Mouse (Mus musculus) limb, embryonic 11.5 days (tissue): ENCODE results near the gene Shld2. TPM values are rescaled to one million over a fixed set of nuclear protein-coding genes. Genes with fewer than 3 reads are reported as not detected.

Experiments used
- ATAC-seq: fragments of 200-750 bp; cut with Nextera tagmentation; 2 replicates; pipeline ENCODE4 v1.8.0; 2017; ENCODE audit warnings: low read depth; ENCODE audit not compliant: insufficient number of reproducible peaks, low FRiP score, low TSS enrichment
- DNase-seq: peaks from one replicate; pipeline ENCODE4 v3.0.0-alpha.2; 2015; ENCODE audit warnings: low spot score
- H3K27ac ChIP-seq: fragments of 300-500 bp; sonication (generic); replicated peaks from 2 replicates; pipeline ENCODE4 v1.5.1; 2014; ENCODE audit warnings: low read depth, mild to moderate bottlenecking, low read length
- H3K27me3 ChIP-seq: fragments of 300-500 bp; sonication (generic); 2 replicates; pipeline ENCODE4 v1.6.1; 2014; ENCODE audit warnings: mild to moderate bottlenecking, low read length, mixed read lengths; ENCODE audit not compliant: control insufficient read depth, insufficient read depth
- H3K36me3 ChIP-seq: fragments of 300-500 bp; sonication (generic); 2 replicates; pipeline ENCODE4 v1.6.1; 2014; ENCODE audit warnings: mild to moderate bottlenecking, low read length, moderate library complexity, mixed read lengths; ENCODE audit not compliant: control insufficient read depth, insufficient read depth
- H3K4me1 ChIP-seq: fragments of 300-500 bp; sonication (generic); 2 replicates; pipeline ENCODE4 v1.6.1; 2014; ENCODE audit warnings: low read length, mixed read lengths; ENCODE audit not compliant: control insufficient read depth, insufficient read depth
- H3K4me2 ChIP-seq: fragments of 300-500 bp; sonication (generic); 2 replicates; pipeline ENCODE4 v1.6.1; 2014; ENCODE audit warnings: low read depth, mild to moderate bottlenecking, moderate library complexity; ENCODE audit not compliant: severe bottlenecking
- H3K4me3 ChIP-seq: fragments of 300-500 bp; sonication (generic); 2 replicates; pipeline ENCODE4 v1.5.1; 2014; ENCODE audit warnings: low read depth, low read length
- H3K9ac ChIP-seq: fragments of 300-500 bp; sonication (generic); 2 replicates; pipeline ENCODE4 v1.6.1; 2014; ENCODE audit warnings: mild to moderate bottlenecking, low read length
- H3K9me3 ChIP-seq: fragments of 300-500 bp; sonication (generic); 2 replicates; pipeline ENCODE4 v1.6.1; 2016; ENCODE audit warnings: low read length; ENCODE audit not compliant: control insufficient read depth
- WGBS: fragments of 180-500 bp; shearing (Covaris S2); extraction: QIAGEN DNeasy Blood & Tissue Kit; methylation state at CpG from one replicate; pipeline ENCODE4 v1.1.7; 2014; 5-methylcytosine and 5-hydroxymethylcytosine counted together
- polyA plus RNA-seq: library from polyadenylated mRNA; unstranded; fragments of >200 nt; fragmentation: Nextera tagmentation; extraction: Ambion mirVana; gene quantifications from 2 replicates; pipeline ENCODE4 v1.2.1, GENCODE M21; 2014

Shld2 gene
- polyA plus RNA-seq, 1 experiment from 2014 or later: 12.7 TPM

GRCm38 (mm10) chr14:34232340-34232739 lies 78.0 kb downstream of the Shld2 start:
- H3K9me3 ChIP-seq: no peaks in the 10 kb centered on the region
- no peak overlapping the region for H3K27ac ChIP-seq
- ATAC-seq (no peak), DNase-seq (no peak)
- no peak overlapping the region for H3K9ac ChIP-seq
- no peaks in the 10 kb centered on the region for H3K4me1 ChIP-seq
- no peaks in the 10 kb centered on the region for H3K27me3 ChIP-seq
- H3K4me3 ChIP-seq: no peak overlapping the region
- H3K36me3 ChIP-seq: no peaks in the 10 kb centered on the region
- no peak overlapping the region for H3K4me2 ChIP-seq
- 65% methylated on average over 7 of the region's 7 CpGs for WGBS

DNA sequence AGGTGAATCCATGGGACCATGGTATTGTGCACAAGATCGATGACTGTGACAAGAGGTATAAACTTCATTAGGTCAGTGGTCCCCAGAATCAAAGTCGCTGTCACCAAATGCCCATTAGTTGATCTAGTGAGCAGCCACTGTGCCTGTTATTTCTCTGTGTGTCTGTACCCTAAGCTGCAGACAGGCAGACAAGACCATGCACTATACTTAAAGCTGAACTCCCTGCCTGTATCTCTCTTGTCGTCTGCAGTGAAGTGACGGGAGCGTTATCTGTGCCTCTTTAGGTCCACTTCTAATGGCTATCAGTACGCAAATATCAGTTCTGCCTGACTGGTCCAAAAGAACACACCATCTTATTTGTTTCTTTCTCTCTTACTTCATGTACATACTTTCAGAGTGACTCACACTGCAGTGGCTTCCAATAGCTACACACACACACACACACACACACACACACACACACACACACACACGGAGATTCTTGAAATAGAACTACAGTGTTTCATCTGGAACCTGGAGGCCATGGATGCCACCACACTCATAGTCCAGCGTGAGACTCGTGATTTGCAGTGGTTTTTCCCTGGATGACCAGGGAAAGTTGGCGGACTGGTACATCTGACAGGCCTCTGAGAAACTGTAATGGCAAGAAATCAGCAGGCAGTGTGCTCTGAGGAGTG lies 81.3 kb downstream of the Shld2 start:
- H3K4me3 ChIP-seq: no peak overlapping the region
- no peak for ATAC-seq
- 89% methylated on average over 10 of the region's 10 CpGs for WGBS
- no peak for DNase-seq
- no peak overlapping the region for H3K27ac ChIP-seq
- no peaks in the 10 kb centered on the region for H3K9me3 ChIP-seq
- H3K36me3 ChIP-seq: no peaks in the 10 kb centered on the region
- H3K4me1 ChIP-seq: no peaks in the 10 kb centered on the region
- no peaks in the 10 kb centered on the region for H3K27me3 ChIP-seq
- H3K9ac ChIP-seq: no peak overlapping the region
- H3K4me2 ChIP-seq: no peak overlapping the region

DNA sequence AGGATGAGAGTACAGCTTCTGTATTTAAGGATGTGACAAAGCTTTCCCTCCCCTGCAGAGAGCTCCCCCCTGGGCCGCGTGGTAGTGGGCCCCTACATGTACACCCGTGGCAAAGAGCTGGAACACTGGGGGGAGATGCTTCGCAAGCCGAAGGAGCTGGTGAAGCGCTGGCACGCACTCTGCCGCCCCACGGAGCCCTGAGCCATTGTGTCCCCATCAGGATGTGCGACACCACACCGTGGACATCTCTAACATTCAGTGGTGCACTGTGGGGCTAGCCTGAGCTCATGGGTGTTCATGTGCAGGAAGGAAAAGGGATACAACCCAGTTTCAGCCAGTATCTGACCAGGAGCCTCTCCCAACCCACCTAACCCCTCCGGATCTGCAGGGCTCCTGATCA lies 82.3 kb downstream of the Shld2 start:
- Histone ChIP-seq H3K27me3 (no peaks in the 10 kb centered on the region), H3K4me1 (no peaks in the 10 kb centered on the region), H3K4me3 (no peak overlapping the region), H3K27ac (no peak overlapping the region), H3K9ac (no peak overlapping the region), H3K9me3 (no peaks in the 10 kb centered on the region), H3K4me2 (no peak overlapping the region), H3K36me3 (no peaks in the 10 kb centered on the region)
- no peak for DNase-seq
- ATAC-seq: no peak
- 85% methylated on average over 12 of the region's 12 CpGs for WGBS

GRCm38 (mm10) chr14:34226566-34226965 lies 83.7 kb downstream of the Shld2 start:
- no peaks in the 10 kb centered on the region for H3K27me3 ChIP-seq
- no peak for ATAC-seq
- WGBS: 73% methylated on average over 4 of the region's 4 CpGs
- H3K27ac ChIP-seq: no peak overlapping the region
- no peaks in the 10 kb centered on the region for H3K9me3 ChIP-seq
- DNase-seq: no peak
- no peak overlapping the region for H3K4me2 ChIP-seq
- H3K9ac ChIP-seq: no peak overlapping the region
- no peaks in the 10 kb centered on the region for H3K4me1 ChIP-seq
- no peaks in the 10 kb centered on the region for H3K36me3 ChIP-seq
- H3K4me3 ChIP-seq: no peak overlapping the region

GRCm38 (mm10) chr14:34225986-34226385 lies 84.3 kb downstream of the Shld2 start:
- H3K9me3 ChIP-seq: no peaks in the 10 kb centered on the region
- 88% methylated on average over 9 of the region's 9 CpGs for WGBS
- DNase-seq: no peak
- no peaks in the 10 kb centered on the region for H3K36me3 ChIP-seq
- ATAC-seq: no peak
- H3K27ac ChIP-seq: no peak overlapping the region
- H3K4me3 ChIP-seq: no peak overlapping the region
- H3K4me1 ChIP-seq: no peaks in the 10 kb centered on the region
- H3K4me2 ChIP-seq: no peak overlapping the region
- H3K27me3 ChIP-seq: peaks cover 2% of the 10 kb centered on the region; the same call in 1 of the 2 replicates
- H3K9ac ChIP-seq: no peak overlapping the region

GRCm38 (mm10) chr14:34223362-34223898 lies 86.9 kb downstream of the Shld2 start:
- DNase-seq (no peak), ATAC-seq (no peak)
- Histone ChIP-seq H3K36me3 (no peaks in the 10 kb centered on the region), H3K4me3 (no peak overlapping the region), H3K9ac (no peak overlapping the region), H3K4me1 (no peaks in the 10 kb centered on the region), H3K27ac (no peak overlapping the region), H3K9me3 (no peaks in the 10 kb centered on the region), H3K27me3 (peaks cover 22% of the 10 kb centered on the region), H3K4me2 (no peak overlapping the region)
- WGBS: 72% methylated on average over 5 of the region's 5 CpGs

DNA sequence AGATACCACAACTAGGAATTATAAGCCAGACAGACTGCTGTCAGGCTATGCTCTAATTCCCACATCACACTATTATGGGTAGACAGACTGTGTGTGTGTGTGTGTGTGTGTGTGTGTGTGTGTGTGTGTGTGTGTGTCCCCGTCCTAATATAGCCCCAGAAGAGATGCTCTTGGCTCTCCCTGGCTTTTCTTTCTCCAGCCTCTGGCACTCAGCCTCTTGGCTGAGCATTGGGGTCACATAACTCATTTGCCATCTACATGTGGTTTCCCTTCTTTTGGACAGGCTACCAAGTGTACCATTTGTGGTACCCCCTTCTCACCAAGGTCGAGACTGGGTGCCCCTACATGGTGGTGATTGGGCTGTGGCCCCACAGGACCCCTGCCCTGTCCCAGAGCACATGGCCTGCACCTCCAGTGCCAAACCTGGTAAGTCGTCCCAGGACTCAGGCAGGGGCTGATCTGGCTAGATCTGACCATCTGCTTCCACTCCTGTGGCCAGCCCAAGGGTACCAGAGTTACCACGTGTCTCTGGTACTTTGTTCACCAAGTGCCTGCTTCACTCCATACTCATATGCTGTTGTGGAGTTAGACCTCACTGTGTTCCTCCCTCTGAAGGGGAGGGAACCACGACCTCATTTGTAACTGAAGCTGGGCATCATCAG lies 88.7 kb downstream of the Shld2 start:
- Histone ChIP-seq H3K27me3 (peaks cover 22% of the 10 kb centered on the region), H3K36me3 (no peaks in the 10 kb centered on the region), H3K4me1 (no peaks in the 10 kb centered on the region), H3K4me2 (no peak overlapping the region), H3K27ac (no peak overlapping the region), H3K4me3 (no peak overlapping the region), H3K9ac (no peak overlapping the region), H3K9me3 (no peaks in the 10 kb centered on the region)
- ATAC-seq: no peak
- WGBS: 72% methylated on average over 5 of the region's 5 CpGs
- no peak for DNase-seq

GRCm38 (mm10) chr14:34220426-34220825 lies 89.9 kb downstream of the Shld2 start:
- DNase-seq (no peak), ATAC-seq (no peak)
- H3K4me1 ChIP-seq: no peaks in the 10 kb centered on the region
- no peak overlapping the region for H3K27ac ChIP-seq
- H3K4me2 ChIP-seq: no peak overlapping the region
- no peaks in the 10 kb centered on the region for H3K9me3 ChIP-seq
- no peaks in the 10 kb centered on the region for H3K36me3 ChIP-seq
- H3K4me3 ChIP-seq: no peak overlapping the region
- H3K27me3 ChIP-seq: peaks cover 22% of the 10 kb centered on the region
- 72% methylated on average over 5 of the region's 5 CpGs for WGBS
- H3K9ac ChIP-seq: no peak overlapping the region
